Mouse (Mus musculus): ENCODE measurements at regions not wholly inside any gene's neighbourhood (a gene's known extent, or its start where the extent isn't known, plus 50 kb on each side); places are given as distances from the start of the nearest gene placed in this dataset.

GRCm38 (mm10) chr19:60684417-60684816, 71.4 kb upstream of the Nanos1 start:
- Histone ChIP-seq H3K4me3 (ENCODE audit: insufficient read depth, low read depth, low read length) (no peak overlapping the region), H3K27ac (ENCODE audit: insufficient read depth, low read depth, low read length) (no peak overlapping the region), H3K4me1 (ENCODE audit: control insufficient read depth, insufficient read depth, low read length) (no peaks in the 10 kb centered on the region), H3K27me3 (replicated peaks; ENCODE audit: control insufficient read depth, insufficient read depth, low read length) (no peaks in the 10 kb centered on the region; the same call in 1 of the 2 replicates), H3K36me3 (ENCODE audit: control insufficient read depth, insufficient read depth, low read length) (no peaks in the 10 kb centered on the region)
- no peak for DNase-seq
- WGBS, result 93% methylated on average over 4 of the region's 4 CpGs
- TF ChIP-seq CTCF (conservative IDR thresholded peaks at IDR 0.05; ENCODE audit: insufficient read depth, insufficient read length, low read depth, low read length), result no peak
- TF ChIP-seq POLR2A (IDR thresholded peaks at IDR 0.05; ENCODE audit: low read depth, low read length), result no peak

- Histone ChIP-seq H3K27ac (ENCODE audit: insufficient read depth, low read depth, low read length) (no peak overlapping the region), H3K27me3 (replicated peaks; ENCODE audit: control insufficient read depth, insufficient read depth, low read length) (no peaks in the 10 kb centered on the region; the same call in 1 of the 2 replicates), H3K4me1 (ENCODE audit: control insufficient read depth, insufficient read depth, low read length) (no peaks in the 10 kb centered on the region), H3K4me3 (ENCODE audit: insufficient read depth, low read depth, low read length) (no peak overlapping the region), H3K36me3 (ENCODE audit: control insufficient read depth, insufficient read depth, low read length) (no peaks in the 10 kb centered on the region)
- WGBS, result 84% methylated on average over 3 of the region's 3 CpGs
- TF ChIP-seq POLR2A (IDR thresholded peaks at IDR 0.05; ENCODE audit: low read depth, low read length) (no peak), CTCF (conservative IDR thresholded peaks at IDR 0.05; ENCODE audit: insufficient read depth, insufficient read length, low read depth, low read length) (no peak)
- DNase-seq, result no peak
Measured at GRCm38 (mm10) chr19:60682283-60682682, 73.5 kb upstream of the Nanos1 start.

- Histone ChIP-seq H3K36me3 (ENCODE audit: control insufficient read depth, insufficient read depth, low read length) (no peaks in the 10 kb centered on the region), H3K27ac (ENCODE audit: insufficient read depth, low read depth, low read length) (no peak overlapping the region), H3K4me1 (ENCODE audit: control insufficient read depth, insufficient read depth, low read length) (no peaks in the 10 kb centered on the region), H3K27me3 (replicated peaks; ENCODE audit: control insufficient read depth, insufficient read depth, low read length) (no peaks in the 10 kb centered on the region), H3K4me3 (ENCODE audit: insufficient read depth, low read depth, low read length) (no peak overlapping the region)
- no peak for DNase-seq
- 53% methylated on average over 1 of the region's 1 CpGs for WGBS
- TF ChIP-seq POLR2A (IDR thresholded peaks at IDR 0.05; ENCODE audit: low read depth, low read length) (no peak), CTCF (conservative IDR thresholded peaks at IDR 0.05; ENCODE audit: insufficient read depth, insufficient read length, low read depth, low read length) (no peak)
Measured at GRCm38 (mm10) chr19:60681481-60681880, 74.3 kb upstream of the Nanos1 start.

- no peak for DNase-seq
- WGBS, result 93% methylated on average over 2 of the region's 2 CpGs
- no peaks in the 10 kb centered on the region for H3K36me3 ChIP-seq (ENCODE audit: control insufficient read depth, insufficient read depth, low read length)
- H3K27me3 ChIP-seq (replicated peaks; ENCODE audit: control insufficient read depth, insufficient read depth, low read length), result no peaks in the 10 kb centered on the region
- no peak overlapping the region for H3K27ac ChIP-seq (ENCODE audit: insufficient read depth, low read depth, low read length)
- no peak overlapping the region for H3K4me3 ChIP-seq (ENCODE audit: insufficient read depth, low read depth, low read length)
- TF ChIP-seq POLR2A (IDR thresholded peaks at IDR 0.05; ENCODE audit: low read depth, low read length) (no peak), CTCF (conservative IDR thresholded peaks at IDR 0.05; ENCODE audit: insufficient read depth, insufficient read length, low read depth, low read length) (no peak)
- H3K4me1 ChIP-seq (ENCODE audit: control insufficient read depth, insufficient read depth, low read length), result no peaks in the 10 kb centered on the region
Measured at GRCm38 (mm10) chr19:60678236-60678635, 77.6 kb upstream of the Nanos1 start.

- TF ChIP-seq POLR2A (IDR thresholded peaks at IDR 0.05; ENCODE audit: low read depth, low read length), result no peak
- TF ChIP-seq CTCF (conservative IDR thresholded peaks at IDR 0.05; ENCODE audit: insufficient read depth, insufficient read length, low read depth, low read length), result no peak
- Histone ChIP-seq H3K27ac (ENCODE audit: insufficient read depth, low read depth, low read length) (no peak overlapping the region), H3K27me3 (replicated peaks; ENCODE audit: control insufficient read depth, insufficient read depth, low read length) (no peaks in the 10 kb centered on the region), H3K4me3 (ENCODE audit: insufficient read depth, low read depth, low read length) (no peak overlapping the region), H3K4me1 (ENCODE audit: control insufficient read depth, insufficient read depth, low read length) (no peaks in the 10 kb centered on the region), H3K36me3 (ENCODE audit: control insufficient read depth, insufficient read depth, low read length) (no peaks in the 10 kb centered on the region)
- DNase-seq, result no peak
- 63% methylated on average over 5 of the region's 5 CpGs for WGBS
Measured at GRCm38 (mm10) chr19:60674953-60675472, 80.8 kb upstream of the Nanos1 start.

- TF ChIP-seq POLR2A (IDR thresholded peaks at IDR 0.05; ENCODE audit: low read depth, low read length) (no peak), CTCF (conservative IDR thresholded peaks at IDR 0.05; ENCODE audit: insufficient read depth, insufficient read length, low read depth, low read length) (no peak)
- no peak overlapping the region for H3K4me3 ChIP-seq (ENCODE audit: insufficient read depth, low read depth, low read length)
- no peak overlapping the region for H3K27ac ChIP-seq (ENCODE audit: insufficient read depth, low read depth, low read length)
- no peaks in the 10 kb centered on the region for H3K4me1 ChIP-seq (ENCODE audit: control insufficient read depth, insufficient read depth, low read length)
- DNase-seq, result no peak
- no peaks in the 10 kb centered on the region for H3K27me3 ChIP-seq (replicated peaks; ENCODE audit: control insufficient read depth, insufficient read depth, low read length)
- no peaks in the 10 kb centered on the region for H3K36me3 ChIP-seq (ENCODE audit: control insufficient read depth, insufficient read depth, low read length)
Measured at GRCm38 (mm10) chr19:60670781-60671180, 85.0 kb upstream of the Nanos1 start.

GRCm38 (mm10) chr19:60665842-60666241, 85.0 kb upstream of the Cacul1 start:
- H3K27ac ChIP-seq (ENCODE audit: insufficient read depth, low read depth, low read length), result no peak overlapping the region
- H3K27me3 ChIP-seq (replicated peaks; ENCODE audit: control insufficient read depth, insufficient read depth, low read length), result no peaks in the 10 kb centered on the region
- no peak for TF ChIP-seq POLR2A (IDR thresholded peaks at IDR 0.05; ENCODE audit: low read depth, low read length)
- TF ChIP-seq CTCF (conservative IDR thresholded peaks at IDR 0.05; ENCODE audit: insufficient read depth, insufficient read length, low read depth, low read length), result no peak
- no peak for DNase-seq
- 82% methylated on average over 7 of the region's 7 CpGs for WGBS
- H3K36me3 ChIP-seq (ENCODE audit: control insufficient read depth, insufficient read depth, low read length), result no peaks in the 10 kb centered on the region
- no peak overlapping the region for H3K4me3 ChIP-seq (ENCODE audit: insufficient read depth, low read depth, low read length)
- no peaks in the 10 kb centered on the region for H3K4me1 ChIP-seq (ENCODE audit: control insufficient read depth, insufficient read depth, low read length)
